Mouse (Mus musculus): Measurements from ENCODE around the gene Gm17509. TPM values are rescaled to one million over a fixed set of nuclear protein-coding genes. Genes with fewer than 3 reads are reported as not detected.
A peak's percentile ranks its signal among the peaks of the same experiment; 100 is the strongest.
"Not testable (repeated sequence)": the region's sequence is repeated elsewhere in the genome, so short reads cannot be mapped to it uniquely, and the experiment has no call there.

Gene Gm17509
- total RNA-seq, 2 experiments from 2014 or later, result 1.6 TPM

GRCm38 (mm10) chr13:117211386-117211875 lies 9.4 kb downstream of the Gm17509 start:
- DNase-seq (ENCODE audit: low spot score in 2 of 2), result no peak

GRCm38 (mm10) chr13:117208236-117208635 lies 12.6 kb downstream of the Gm17509 start, which contains the start of gene Emb:
TSS of gene Emb (plus strand) at chr13:117208536.
- no peak for DNase-seq (ENCODE audit: low spot score in 2 of 2)

GRCm38 (mm10) chr13:117206066-117206465 lies 14.8 kb downstream of the Gm17509 start:
- no peak for DNase-seq (ENCODE audit: low spot score in 2 of 2)

GRCm38 (mm10) chr13:117204685-117205084 lies 16.2 kb downstream of the Gm17509 start:
- peak in 1 of 2 experiments; percentile 20 for DNase-seq (ENCODE audit: low spot score in 2 of 2)

- DNase-seq (ENCODE audit: low spot score in 2 of 2), result peak in 1 of 2 experiments; percentile 25
These were observed 18.0 kb downstream of the Gm17509 start for GRCm38 (mm10) chr13:117202755-117203471.

GRCm38 (mm10) chr13:117198402-117199083 lies 22.3 kb downstream of the Gm17509 start:
- peak; percentile 63 to 71 for DNase-seq (ENCODE audit: low spot score in 2 of 2)

GRCm38 (mm10) chr13:117197666-117198065 lies 23.2 kb downstream of the Gm17509 start:
- DNase-seq (ENCODE audit: low spot score in 2 of 2), result no peak

- no peak for DNase-seq (ENCODE audit: low spot score in 2 of 2)
These were observed 25.0 kb downstream of the Gm17509 start for GRCm38 (mm10) chr13:117195569-117196495.

GRCm38 (mm10) chr13:117193422-117193983 lies 27.4 kb downstream of the Gm17509 start:
- no peak for DNase-seq (ENCODE audit: low spot score in 2 of 2)

- DNase-seq (ENCODE audit: low spot score in 2 of 2), result no peak
These were observed 28.7 kb downstream of the Gm17509 start for GRCm38 (mm10) chr13:117192161-117192560.

- DNase-seq (ENCODE audit: low spot score in 2 of 2), result no peak
These were observed 35.5 kb downstream of the Gm17509 start for GRCm38 (mm10) chr13:117185329-117185728.

- DNase-seq (ENCODE audit: low spot score in 2 of 2), result no peak
These were observed 37.6 kb downstream of the Gm17509 start for GRCm38 (mm10) chr13:117183288-117183687.

GRCm38 (mm10) chr13:117180912-117181311 lies 40.0 kb downstream of the Gm17509 start:
- not testable (repeated sequence) for DNase-seq (ENCODE audit: low spot score in 2 of 2)

Other genes with a start within 250 kb of the Gm17509 start
- 10 to 100 TPM; 17.1 to 17.8 TPM for gene Parp8, start 195.5 kb downstream of the Gm17509 start, total RNA-seq (2021)
- gene Emb, start 12.5 kb downstream of the Gm17509 start, total RNA-seq (2021), result 10 to 100 TPM; 32.4 to 37.5 TPM

Data from left cerebral cortex, adult 18-20 months (tissue).